Mouse (Mus musculus): ENCODE data around the gene Dhx29. TPM values are rescaled to one million over a fixed set of nuclear protein-coding genes. Genes with fewer than 3 reads are reported as not detected.

Gene Dhx29
- polyA plus RNA-seq, 1 experiment: 25.5 TPM

GRCm38 (mm10) chr13:112928038-112928668 is 899 bp downstream of the Dhx29 start:
- no peak for TF ChIP-seq CTCF (IDR thresholded peaks at IDR 0.05; ENCODE audit: borderline replicate concordance, insufficient read depth, low read length)
- TF ChIP-seq POLR2A (IDR thresholded peaks at IDR 0.05; ENCODE audit: low read depth, low read length): no peak
- Histone ChIP-seq H3K27ac (ENCODE audit: insufficient read depth, low read length) (peak overlapping the region; percentile 24), H3K4me3 (ENCODE audit: insufficient read depth, low read length) (peak overlapping the region; percentile 93), H3K4me1 (ENCODE audit: control insufficient read depth, insufficient read depth, low read length) (peaks cover 2% of the 10 kb centered on the region; the same call in 1 of the 2 replicates)

GRCm38 (mm10) chr13:112938130-112938529 is 10.9 kb downstream of the Dhx29 start:
- H3K4me3 ChIP-seq (ENCODE audit: insufficient read depth, low read length): no peak overlapping the region
- H3K27ac ChIP-seq (ENCODE audit: insufficient read depth, low read length): no peak overlapping the region
- TF ChIP-seq POLR2A (IDR thresholded peaks at IDR 0.05; ENCODE audit: low read depth, low read length): no peak
- TF ChIP-seq CTCF (IDR thresholded peaks at IDR 0.05; ENCODE audit: borderline replicate concordance, insufficient read depth, low read length): no peak

GRCm38 (mm10) chr13:112941879-112942330 is 14.7 kb downstream of the Dhx29 start:
- H3K4me1 ChIP-seq (ENCODE audit: control insufficient read depth, insufficient read depth, low read length): no peaks in the 10 kb centered on the region
- no peak overlapping the region for H3K27ac ChIP-seq (ENCODE audit: insufficient read depth, low read length)
- H3K4me3 ChIP-seq (ENCODE audit: insufficient read depth, low read length): no peak overlapping the region
- no peak for TF ChIP-seq CTCF (IDR thresholded peaks at IDR 0.05; ENCODE audit: borderline replicate concordance, insufficient read depth, low read length)
- TF ChIP-seq POLR2A (IDR thresholded peaks at IDR 0.05; ENCODE audit: low read depth, low read length): no peak

More at GRCm38 (mm10) chr13:112938130-112938529, 10.9 kb downstream of the Dhx29 start:
- H3K4me1 ChIP-seq (ENCODE audit: control insufficient read depth, insufficient read depth, low read length): no peaks in the 10 kb centered on the region

GRCm38 (mm10) chr13:112945312-112945711 is 18.1 kb downstream of the Dhx29 start:
- no peak overlapping the region for H3K27ac ChIP-seq (ENCODE audit: insufficient read depth, low read length)
- TF ChIP-seq CTCF (IDR thresholded peaks at IDR 0.05; ENCODE audit: borderline replicate concordance, insufficient read depth, low read length): no peak
- TF ChIP-seq POLR2A (IDR thresholded peaks at IDR 0.05; ENCODE audit: low read depth, low read length): no peak

GRCm38 (mm10) chr13:112945900-112946299 is 18.6 kb downstream of the Dhx29 start:
- TF ChIP-seq POLR2A (IDR thresholded peaks at IDR 0.05; ENCODE audit: low read depth, low read length) (no peak), CTCF (IDR thresholded peaks at IDR 0.05; ENCODE audit: borderline replicate concordance, insufficient read depth, low read length) (no peak)
- no peak overlapping the region for H3K4me3 ChIP-seq (ENCODE audit: insufficient read depth, low read length)
- H3K4me1 ChIP-seq (ENCODE audit: control insufficient read depth, insufficient read depth, low read length): no peaks in the 10 kb centered on the region
- H3K27ac ChIP-seq (ENCODE audit: insufficient read depth, low read length): no peak overlapping the region

More at GRCm38 (mm10) chr13:112945312-112945711, 18.1 kb downstream of the Dhx29 start:
- Histone ChIP-seq H3K4me1 (ENCODE audit: control insufficient read depth, insufficient read depth, low read length) (no peaks in the 10 kb centered on the region), H3K4me3 (ENCODE audit: insufficient read depth, low read length) (no peak overlapping the region)

- Histone ChIP-seq H3K4me3 (ENCODE audit: insufficient read depth, low read length) (no peak overlapping the region), H3K4me1 (ENCODE audit: control insufficient read depth, insufficient read depth, low read length) (no peaks in the 10 kb centered on the region), H3K27ac (ENCODE audit: insufficient read depth, low read length) (no peak overlapping the region)
- TF ChIP-seq POLR2A (IDR thresholded peaks at IDR 0.05; ENCODE audit: low read depth, low read length) (no peak), CTCF (IDR thresholded peaks at IDR 0.05; ENCODE audit: borderline replicate concordance, insufficient read depth, low read length) (no peak)
Observed at GRCm38 (mm10) chr13:112954067-112954466, 26.8 kb downstream of the Dhx29 start.

GRCm38 (mm10) chr13:112963081-112963480 is 35.8 kb downstream of the Dhx29 start:
- TF ChIP-seq POLR2A (IDR thresholded peaks at IDR 0.05; ENCODE audit: low read depth, low read length) (no peak), CTCF (IDR thresholded peaks at IDR 0.05; ENCODE audit: borderline replicate concordance, insufficient read depth, low read length) (no peak)
- no peak overlapping the region for H3K27ac ChIP-seq (ENCODE audit: insufficient read depth, low read length)
- H3K4me3 ChIP-seq (ENCODE audit: insufficient read depth, low read length): no peak overlapping the region
- H3K4me1 ChIP-seq (ENCODE audit: control insufficient read depth, insufficient read depth, low read length): no peaks in the 10 kb centered on the region

- Histone ChIP-seq H3K4me3 (ENCODE audit: insufficient read depth, low read length) (no peak overlapping the region), H3K27ac (ENCODE audit: insufficient read depth, low read length) (no peak overlapping the region), H3K4me1 (ENCODE audit: control insufficient read depth, insufficient read depth, low read length) (no peaks in the 10 kb centered on the region)
- TF ChIP-seq POLR2A (IDR thresholded peaks at IDR 0.05; ENCODE audit: low read depth, low read length) (no peak), CTCF (IDR thresholded peaks at IDR 0.05; ENCODE audit: borderline replicate concordance, insufficient read depth, low read length) (no peak)
Observed at GRCm38 (mm10) chr13:112964421-112964820, 37.2 kb downstream of the Dhx29 start.

GRCm38 (mm10) chr13:112967267-112967666 is 40.0 kb downstream of the Dhx29 start:
- Histone ChIP-seq H3K4me3 (ENCODE audit: insufficient read depth, low read length) (no peak overlapping the region), H3K4me1 (ENCODE audit: control insufficient read depth, insufficient read depth, low read length) (no peaks in the 10 kb centered on the region), H3K27ac (ENCODE audit: insufficient read depth, low read length) (no peak overlapping the region)
- no peak for TF ChIP-seq CTCF (IDR thresholded peaks at IDR 0.05; ENCODE audit: borderline replicate concordance, insufficient read depth, low read length)
- no peak for TF ChIP-seq POLR2A (IDR thresholded peaks at IDR 0.05; ENCODE audit: low read depth, low read length)

GRCm38 (mm10) chr13:112976720-112977119 is 49.5 kb downstream of the Dhx29 start:
- Histone ChIP-seq H3K4me1 (ENCODE audit: control insufficient read depth, insufficient read depth, low read length) (no peaks in the 10 kb centered on the region), H3K4me3 (ENCODE audit: insufficient read depth, low read length) (no peak overlapping the region), H3K27ac (ENCODE audit: insufficient read depth, low read length) (no peak overlapping the region)
- TF ChIP-seq CTCF (IDR thresholded peaks at IDR 0.05; ENCODE audit: borderline replicate concordance, insufficient read depth, low read length) (no peak), POLR2A (IDR thresholded peaks at IDR 0.05; ENCODE audit: low read depth, low read length) (no peak)
